Mouse (Mus musculus) gastrocnemius, adult 18-20 months (tissue): ENCODE results near the gene Stpg4. TPM values are rescaled to one million over a fixed set of nuclear protein-coding genes. Genes with fewer than 3 reads are reported as not detected.

Source experiments
- DNase-seq: peaks from one replicate; pipeline ENCODE4 v3.0.0; 2021; ENCODE audit warnings: low spot score
- long read RNA-seq, 2 experiments: library from polyadenylated mRNA; stranded (forward); transcript quantifications; one replicate each; pipeline ENCODE4 v2.0.0; 2021
- total RNA-seq, 2 experiments: library from RNA; stranded (reverse); gene quantifications; 2 replicates each; pipeline ENCODE4 v1.2.3; 2021

Gene Stpg4
- not detected for total RNA-seq
- long read RNA-seq, experiment 1, result 0 reads
- long read RNA-seq, experiment 2, result 0 reads

DNA sequence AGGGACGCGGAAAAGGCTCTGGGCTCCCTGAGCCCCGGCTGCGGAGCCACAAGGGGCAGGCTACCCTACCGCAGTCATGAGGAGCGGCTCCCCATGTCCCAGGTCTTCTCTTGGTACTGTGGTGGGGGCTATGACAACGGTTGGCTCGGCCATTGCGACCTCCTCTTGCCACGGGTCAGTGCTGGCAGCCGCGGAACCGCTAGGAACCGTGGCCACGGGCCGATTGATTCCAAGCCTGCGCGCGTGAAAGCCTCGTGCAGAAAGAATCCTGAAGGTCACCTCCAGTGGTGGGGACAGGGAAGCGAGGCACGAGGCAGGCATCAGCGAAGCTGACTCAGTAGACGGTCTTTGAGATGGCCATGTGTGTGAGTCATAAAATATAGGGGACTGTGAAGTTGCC, at the start of gene Stpg4:
Gene Stpg4, minus strand, starts transcription at position 231 of the 400 bp plus-strand sequence.
- no peak for DNase-seq

DNA sequence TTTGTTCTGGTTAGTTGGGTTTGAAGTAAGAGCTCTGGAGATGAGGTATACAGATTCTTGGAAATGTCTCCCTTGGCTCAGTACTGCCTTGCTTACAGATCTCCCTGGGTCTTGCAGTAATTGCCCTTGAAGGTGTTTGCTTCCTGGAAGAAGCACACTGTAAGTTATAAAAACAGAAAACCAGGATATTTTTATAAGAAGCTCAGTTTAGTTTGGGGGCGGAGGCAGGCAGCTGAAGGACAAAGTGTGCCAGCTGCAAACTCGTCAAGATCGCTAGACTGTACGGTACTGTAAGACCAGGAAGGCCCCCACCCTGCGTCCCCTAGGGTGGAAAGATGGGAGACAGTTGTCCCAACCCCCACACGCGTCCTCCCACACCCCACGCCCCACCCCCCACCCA, 47.8 kb upstream of the Stpg4 start:
- no peak for DNase-seq

DNA sequence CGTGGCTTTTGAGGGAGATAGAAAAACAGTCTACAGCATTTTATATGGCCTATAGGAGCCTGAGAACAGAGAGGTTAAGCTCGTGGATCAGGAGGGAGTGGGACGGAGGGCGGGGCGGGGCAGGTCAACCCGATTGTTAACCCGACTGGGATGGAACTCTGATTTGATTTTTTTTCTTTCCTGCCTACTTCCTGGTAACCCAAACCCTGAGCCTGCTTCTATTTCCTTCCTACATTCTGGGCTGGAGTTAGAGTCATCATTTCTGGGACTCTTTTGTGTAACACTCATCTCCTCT, 46.9 kb upstream of the Stpg4 start:
- DNase-seq, result no peak

DNA sequence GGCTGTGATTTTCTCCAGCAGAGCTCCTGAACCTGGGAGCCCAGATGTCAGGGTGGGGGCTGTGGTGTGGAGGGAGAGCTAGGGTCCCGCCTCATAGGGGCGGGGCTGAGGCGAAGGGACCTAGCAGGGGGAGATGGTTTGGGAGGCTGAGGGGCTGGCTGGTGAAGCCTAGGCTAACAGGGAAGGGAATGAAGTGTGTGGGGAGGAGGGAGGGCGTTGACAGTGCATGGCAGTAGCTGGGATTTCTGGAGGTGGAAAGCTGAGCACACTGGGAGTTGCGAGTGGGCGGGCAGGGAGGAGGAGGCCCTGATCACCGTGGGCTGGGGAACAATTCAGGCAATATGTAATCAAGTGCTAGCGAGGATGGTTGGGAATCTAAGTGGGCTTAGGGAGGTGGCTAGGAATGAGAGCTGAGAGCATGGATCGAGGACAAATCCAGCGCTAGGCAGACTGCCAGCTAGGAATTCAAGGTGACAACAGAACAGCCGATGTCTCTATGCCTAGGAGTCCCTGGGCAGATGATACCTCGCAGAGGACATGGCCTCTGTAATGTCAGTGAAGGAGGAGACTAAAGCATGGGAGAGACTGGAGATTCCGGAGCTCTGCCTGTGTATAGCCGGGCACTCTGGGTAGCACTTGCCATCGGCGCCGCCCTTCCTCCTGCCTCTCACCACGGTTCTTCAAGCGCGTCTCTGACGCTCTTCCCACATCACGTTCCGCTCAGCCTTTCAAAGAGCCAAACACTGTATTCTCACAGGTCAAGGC, 46.4 kb upstream of the Stpg4 start:
- peak; percentile 27 for DNase-seq

DNA sequence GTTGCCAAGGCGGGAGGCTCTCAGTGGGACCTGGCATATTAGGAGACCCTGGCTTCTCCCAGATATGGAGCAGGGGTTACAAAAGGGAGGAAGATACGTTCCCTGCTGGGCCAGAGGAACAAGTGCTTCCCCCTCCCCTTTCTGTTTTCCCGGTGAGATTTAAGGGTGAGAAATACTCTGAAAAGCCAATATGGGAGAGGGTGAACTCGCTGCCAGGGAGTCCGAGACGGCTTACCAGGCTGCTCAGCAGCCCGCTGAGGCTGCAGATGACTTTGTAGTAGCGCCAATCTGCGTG, 45.8 kb upstream of the Stpg4 start:
- no peak for DNase-seq

DNA sequence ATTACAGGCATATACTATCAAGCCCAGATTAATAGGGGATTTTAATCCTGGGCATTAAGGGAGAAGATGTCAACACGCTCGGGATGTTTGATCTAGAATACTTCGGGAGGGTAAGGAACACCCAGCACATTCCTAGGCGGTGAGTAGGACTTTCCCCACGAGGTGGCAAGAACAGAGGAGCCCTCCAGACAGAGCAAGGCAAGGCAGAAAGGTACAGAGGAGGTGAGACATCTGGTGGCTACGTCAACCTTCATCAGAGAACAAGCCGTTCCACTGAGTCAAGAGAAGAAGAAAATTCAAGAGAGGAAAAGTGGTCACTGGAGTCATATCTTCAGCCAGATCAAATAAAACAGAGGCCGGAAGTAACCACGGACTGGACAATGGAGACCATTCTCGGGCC, 45.3 kb upstream of the Stpg4 start:
- DNase-seq, result no peak

DNA sequence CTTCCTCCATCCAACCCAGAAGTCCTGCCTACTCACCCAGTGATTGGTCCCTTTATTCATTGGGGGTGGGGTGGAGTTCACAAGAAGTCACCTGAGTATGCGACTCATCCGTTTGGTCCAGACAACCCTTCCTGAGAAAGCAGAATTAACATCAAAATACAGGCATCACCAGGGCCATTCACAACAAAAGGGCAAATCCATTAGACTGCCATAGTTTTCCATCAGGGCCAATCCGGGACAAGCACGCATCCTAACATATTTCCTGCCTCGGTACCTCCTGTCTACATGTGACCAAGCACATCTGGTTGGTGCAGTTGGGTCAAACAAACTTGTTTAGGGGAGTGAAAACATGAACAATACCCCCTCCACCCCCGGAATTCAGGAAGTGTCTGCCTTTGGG, 44.1 kb upstream of the Stpg4 start:
- no peak for DNase-seq

DNA sequence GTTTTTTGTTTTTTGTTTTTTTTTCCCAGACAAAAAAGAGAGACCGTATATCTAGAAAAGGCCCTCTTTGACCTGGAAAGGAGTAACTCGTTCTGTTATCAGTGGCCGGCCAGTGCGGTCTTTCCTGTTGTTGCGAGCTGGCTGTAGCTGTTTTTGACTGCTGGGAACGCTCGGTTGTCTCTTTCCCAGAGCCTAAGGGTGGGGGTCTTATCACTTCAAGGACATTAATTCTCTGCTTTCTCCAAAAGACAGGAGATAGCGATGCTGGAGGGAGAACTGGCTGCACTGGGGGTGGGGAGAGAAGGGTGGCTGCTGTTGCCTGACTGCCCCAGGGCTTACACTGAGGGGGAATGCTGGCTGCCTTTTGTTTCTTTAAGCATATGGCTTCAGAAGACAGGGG, 43.3 kb upstream of the Stpg4 start:
- DNase-seq, result no peak

DNA sequence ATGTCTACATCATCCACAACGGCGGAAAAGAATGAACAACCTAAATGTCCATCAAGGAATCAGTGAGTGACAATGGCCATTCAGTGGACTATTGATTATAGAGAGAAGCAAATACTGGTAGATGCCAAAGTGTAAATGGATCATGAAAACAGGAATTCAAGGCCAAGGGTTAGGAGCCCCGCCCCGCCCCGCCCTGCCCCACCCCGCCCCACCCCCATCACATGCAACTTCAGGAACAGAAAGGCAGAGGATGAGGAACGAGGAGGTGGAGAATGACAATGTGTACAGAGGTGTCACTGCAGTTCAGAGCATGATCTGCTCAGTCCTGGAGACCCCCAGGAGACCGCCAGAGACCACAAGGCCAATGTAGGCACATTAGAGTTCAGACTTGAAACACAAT, 42.7 kb upstream of the Stpg4 start:
- no peak for DNase-seq

DNA sequence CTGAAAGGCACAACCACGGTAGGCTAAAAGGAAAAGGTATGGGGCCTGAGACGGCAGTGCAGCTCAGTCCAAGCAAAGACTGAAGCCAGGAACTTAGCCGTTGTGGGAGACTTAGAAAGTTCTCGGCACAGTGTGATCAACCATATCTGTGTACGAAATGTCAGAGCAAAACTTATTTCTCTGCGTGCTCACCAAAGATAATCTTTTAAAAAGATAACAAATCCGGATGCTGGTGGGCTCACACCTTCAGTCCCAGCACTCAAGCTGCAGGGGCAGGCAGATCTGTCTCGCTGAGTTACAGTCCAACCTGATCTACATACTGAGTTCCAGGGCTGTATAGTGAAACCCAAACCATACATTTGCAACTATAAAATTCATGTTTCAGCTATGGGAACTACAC, 41.9 kb upstream of the Stpg4 start:
- no peak for DNase-seq

DNA sequence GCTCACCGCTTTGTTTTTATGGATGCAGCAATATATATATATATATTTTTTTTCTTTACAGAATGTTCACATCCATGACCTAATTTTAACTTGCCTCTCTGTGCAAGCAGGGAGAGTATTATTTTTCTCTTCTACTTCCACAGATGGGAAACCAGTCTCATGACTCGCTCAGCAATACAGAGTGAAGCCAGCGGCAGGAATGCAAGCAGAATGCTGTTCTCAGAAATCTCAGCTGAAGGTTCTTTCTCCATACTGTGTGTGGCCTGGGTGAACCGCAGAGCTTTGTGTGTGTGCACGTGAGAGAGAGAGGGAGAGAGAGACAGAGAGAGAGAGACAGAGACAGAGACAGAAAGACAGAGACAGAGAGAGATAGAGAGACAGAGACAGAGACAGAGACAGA, 41.1 kb upstream of the Stpg4 start:
- DNase-seq, result no peak

DNA sequence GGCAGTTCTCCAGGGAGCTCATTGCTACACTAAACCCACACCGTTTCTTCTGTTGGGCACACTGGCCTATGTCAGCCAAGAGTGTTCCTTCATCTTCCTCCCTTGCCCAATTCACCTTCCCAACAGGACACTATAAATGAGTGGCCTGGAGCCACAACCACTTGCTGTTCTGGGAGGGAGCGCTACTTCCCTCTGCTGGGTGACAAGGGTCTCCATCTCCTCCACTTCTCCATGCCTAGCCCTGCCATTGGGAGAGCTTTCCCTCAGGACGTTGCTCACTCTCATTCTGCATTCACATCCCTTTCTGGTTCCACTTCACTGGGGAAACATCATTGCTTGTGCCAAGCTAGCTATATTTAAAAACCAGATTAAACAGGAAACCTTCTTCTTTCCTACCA, 34.0 kb upstream of the Stpg4 start:
- no peak for DNase-seq

DNA sequence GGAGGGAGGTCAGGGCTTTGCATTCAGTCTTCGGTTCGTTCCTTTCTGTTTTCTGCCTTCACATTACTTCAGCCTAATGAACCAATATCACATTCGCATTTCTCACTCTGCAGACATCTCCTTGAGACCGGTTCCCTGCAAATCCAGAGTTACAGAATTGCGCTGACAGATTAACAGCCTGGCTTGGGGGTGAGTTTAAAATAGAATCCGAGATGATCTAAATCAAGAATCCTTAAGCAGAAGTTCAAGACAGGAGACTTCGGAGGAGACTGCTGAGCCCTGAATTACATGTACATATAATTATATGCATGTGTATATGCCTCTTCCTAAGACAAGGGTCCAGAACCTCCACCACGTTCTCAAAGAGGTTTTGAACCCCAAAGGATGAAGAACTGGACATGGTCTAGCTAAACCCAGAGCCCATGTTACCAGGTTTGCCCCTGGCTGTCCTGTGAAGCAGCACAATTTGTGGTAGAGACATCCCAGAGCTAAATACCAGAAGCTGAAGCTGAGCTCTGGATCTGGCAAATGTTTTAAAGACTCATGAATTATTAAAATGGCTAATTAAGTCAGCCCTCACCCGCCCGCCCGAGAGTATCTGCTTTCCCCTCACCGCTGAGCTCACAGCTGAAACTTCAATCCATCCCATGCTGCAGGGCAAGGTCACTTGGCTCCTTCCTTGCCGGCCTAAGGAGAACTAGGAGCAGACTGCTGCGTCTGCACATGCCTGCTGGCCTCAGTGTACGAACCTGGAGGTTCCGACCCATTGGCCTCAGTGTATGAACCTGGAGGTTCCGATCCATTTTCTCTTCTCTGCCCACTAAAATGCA, 33.3 kb upstream of the Stpg4 start:
- DNase-seq, result peak; percentile 61

DNA sequence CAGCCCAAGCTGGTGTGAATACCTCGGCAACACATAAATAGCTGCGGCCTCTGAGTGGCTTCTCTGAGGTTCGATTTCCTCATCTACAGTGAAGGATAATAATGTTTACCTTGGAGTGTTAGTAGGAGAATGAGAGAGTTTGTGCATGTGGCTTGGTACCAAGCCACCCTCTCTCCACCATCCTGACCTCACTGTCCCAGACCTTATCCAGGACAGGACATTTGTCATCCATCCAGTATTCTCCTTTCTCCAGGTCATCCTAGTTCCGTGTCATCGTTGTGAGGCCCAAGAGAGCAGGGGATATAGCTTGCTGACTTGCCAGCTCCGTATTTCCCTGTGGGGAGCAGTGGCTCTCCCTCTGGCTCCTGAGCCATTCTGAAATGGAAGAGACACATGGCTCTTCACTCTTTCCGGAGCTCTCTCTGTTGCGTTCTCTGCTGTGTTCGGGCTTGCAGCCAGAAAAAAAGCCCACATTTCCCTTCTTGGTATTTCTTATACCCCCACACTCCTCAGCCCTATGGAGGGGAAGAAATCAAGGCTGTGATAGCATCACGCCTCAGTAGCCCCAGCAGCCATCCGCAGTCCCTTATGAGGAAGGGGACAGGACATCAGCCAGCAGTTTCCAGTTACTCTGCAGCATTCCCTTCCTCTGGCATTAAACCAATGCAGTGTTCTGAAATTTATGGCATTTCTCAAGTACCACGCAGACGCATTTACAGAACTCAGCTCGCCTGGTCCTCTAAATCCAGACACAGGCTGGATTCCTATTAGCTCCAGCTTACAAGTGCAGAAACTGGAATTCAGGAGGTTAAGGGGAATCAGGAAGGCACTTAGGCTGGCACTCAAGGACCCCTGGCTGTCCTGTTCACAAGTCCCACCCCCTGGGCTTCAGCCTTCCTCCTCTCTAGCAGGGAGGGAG, 32.5 kb upstream of the Stpg4 start:
- DNase-seq, result peak; percentile 27

DNA sequence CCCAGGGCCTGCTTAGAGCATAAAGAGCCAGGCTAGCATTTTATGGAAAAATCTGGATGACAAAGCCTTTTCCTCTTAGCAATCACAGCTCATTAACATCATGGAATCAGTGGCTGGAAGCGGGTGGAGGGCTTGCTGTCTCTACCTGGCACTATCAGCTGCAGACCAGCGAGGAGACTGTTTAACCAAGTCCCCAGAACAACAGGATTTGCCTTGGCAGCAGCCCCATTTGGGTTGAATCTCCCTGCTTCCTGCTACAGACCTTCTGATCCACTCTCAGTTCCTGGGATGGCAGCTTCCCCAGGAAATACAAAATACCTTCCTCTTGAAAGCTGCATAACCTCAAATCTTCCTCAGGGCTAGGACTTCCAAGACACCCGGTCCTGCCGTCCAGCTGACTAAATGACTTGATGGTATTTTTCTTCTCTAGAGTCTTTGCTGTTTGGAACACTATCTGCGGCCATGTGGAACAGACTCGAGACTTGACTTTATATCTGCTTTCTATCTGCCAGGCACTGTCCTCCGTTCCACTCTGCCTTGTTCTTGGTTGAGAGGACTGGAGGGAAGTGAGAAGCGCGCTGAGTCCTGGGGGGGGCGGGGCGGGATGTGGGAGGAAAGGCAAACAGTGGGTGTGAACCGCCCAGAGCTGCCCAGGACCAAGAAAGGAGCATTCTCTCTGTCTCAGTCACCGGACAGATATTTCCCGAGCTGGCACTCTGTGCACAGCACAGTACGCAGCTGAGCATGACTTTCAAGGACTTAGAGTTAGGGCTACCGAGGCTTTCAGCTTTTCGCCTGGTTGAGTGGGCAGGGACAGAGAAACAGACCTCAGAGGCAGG, 31.6 kb upstream of the Stpg4 start:
- peak; percentile 58 for DNase-seq

DNA sequence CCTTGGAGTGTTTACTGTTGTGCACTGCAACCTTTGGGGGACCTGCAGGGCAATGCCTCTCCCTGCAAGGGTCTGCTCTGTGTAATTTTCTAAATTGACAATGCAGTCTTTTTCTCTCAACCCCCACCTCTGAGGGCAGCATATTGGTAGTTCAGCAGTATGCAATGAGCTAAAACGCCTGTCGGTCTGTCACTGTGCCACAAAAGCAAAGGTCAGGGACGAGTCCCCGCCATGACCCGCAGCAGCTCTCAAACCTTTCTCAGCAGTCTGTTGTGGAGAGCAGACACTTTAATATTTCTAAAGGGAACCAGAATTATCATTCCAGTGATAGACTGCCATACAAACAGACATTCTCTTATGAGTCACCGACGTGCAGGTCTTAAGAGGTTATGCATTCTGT, 30.4 kb upstream of the Stpg4 start:
- DNase-seq, result no peak

DNA sequence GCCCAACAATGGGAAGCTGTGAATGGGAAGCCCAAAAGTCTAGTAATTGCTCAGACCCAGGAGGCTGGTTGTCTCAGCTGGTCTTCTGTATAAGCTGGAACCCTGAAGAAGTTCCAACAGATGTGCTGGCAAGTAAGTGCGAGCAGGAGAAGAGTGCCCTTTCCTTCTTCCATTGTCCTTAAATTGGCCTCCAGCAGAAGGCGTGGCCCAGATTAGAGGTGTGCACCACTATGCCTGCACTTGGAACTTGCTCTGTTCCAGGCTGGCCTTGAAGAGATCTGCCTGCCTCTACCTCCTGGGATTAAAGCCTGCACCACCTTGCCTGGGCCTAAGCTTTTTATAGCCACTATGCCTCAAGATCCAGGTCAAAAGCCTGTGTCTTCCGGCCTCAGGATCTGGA, 26.6 kb upstream of the Stpg4 start:
- no peak for DNase-seq

DNA sequence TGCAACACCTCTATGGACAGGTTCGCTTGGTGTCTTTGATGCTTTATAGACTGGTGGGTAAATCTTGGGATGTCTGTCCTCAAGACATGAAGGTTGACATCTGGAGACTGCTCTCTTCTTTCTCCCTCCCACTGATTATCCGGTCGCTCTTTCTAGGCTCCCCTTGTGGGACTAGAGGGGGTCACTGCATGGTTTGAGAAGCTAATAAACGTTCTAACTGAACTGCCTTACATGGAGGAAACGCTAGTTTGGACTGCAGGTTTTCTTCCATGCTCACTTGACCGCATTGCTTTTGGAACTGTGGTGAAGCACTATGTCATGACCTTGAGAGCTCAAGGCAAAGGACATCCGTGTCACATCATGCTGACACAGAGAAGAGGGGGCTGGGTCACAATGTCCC, 25.8 kb upstream of the Stpg4 start:
- DNase-seq, result no peak

DNA sequence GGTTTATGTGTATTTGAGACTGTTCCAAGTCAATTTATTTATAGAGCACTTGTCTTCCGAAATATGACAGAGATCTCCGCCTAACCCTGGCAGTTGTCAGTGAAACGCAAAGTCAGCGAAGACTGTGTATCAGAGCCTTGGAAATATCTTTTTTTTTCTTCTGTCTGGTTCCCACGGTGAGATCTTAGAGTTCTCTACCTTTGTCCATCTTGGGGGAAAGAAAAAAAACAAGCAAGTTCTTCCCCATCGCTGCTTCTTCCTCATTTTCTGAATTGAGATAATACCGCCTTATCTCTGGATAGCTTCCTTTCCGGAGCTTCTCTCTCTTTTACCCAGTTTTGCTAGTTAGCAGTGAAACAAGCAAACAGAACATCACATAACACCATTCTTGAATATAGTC, 21.3 kb upstream of the Stpg4 start:
- no peak for DNase-seq

DNA sequence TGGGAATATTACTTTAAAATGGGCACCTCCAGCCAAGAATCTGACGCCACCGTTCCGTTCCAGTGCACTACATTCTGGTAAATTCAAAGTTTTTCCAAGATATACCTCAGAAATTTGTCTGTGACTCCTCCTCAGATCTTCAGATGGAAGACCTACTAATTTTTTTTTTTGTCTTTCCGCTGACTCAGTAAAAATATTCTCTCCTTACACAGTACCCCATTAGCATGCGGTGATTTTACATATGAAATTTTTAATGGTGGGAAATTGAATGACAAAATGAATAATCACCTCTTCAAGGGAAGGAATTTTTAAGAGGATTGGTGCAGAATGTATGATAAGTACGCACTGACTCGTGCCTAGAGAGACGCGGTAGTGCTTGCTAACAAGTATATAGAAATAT, 20.8 kb upstream of the Stpg4 start:
- no peak for DNase-seq

DNA sequence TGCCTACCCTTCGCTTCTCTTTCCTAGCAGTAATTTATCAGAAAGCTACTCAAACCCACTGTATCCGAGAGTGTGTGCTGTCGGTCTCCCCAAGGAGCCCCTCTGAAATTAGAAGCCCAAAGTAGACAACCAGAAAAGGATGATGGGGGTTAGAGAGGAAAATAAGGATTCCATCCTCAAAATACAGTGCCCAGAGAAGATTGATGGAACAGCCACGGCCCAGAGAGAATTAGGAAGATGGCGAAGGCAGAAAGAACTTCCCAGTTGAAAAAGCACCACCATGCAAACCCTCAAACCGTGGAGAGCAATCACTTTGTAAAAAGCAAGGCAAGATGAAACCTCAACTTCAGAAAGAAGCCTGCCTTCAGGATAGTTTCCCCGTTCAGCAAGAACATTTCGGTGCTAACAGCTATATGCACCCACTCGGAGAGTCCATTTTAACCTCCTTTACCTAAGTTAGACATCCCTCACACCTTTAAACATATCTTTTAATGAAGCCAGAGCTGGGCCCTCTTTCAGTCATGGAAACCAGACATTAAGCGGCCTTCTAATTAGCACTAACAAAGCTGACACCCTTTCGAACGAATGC, 20.2 kb upstream of the Stpg4 start:
- DNase-seq, result no peak
